Mouse (Mus musculus) liver, postnatal 0 days (tissue): Measurements from ENCODE around the gene Pde4d. TPM values are rescaled to one million over a fixed set of nuclear protein-coding genes. Genes with fewer than 3 reads are reported as not detected.

ENCODE experiments used
- ATAC-seq: fragments of 200-750 bp; cut with Nextera tagmentation; 2 replicates; pipeline ENCODE4 v1.8.0; 2017; ENCODE audit warnings: mild to moderate bottlenecking, moderate library complexity
- DNase-seq: peaks from one replicate; pipeline ENCODE4 v3.0.0-alpha.2; 2016
- H3K27ac ChIP-seq: fragments of 300-500 bp; sonication (generic); 2 replicates; pipeline ENCODE4 v1.5.1; 2014; ENCODE audit warnings: antibody characterized with exemption, moderate library complexity, mild to moderate bottlenecking, low read depth
- H3K27me3 ChIP-seq: fragments of 300-500 bp; sonication (generic); 2 replicates; pipeline ENCODE4 v1.6.1; 2014; ENCODE audit warnings: low read length, control low read depth, mixed read lengths; ENCODE audit not compliant: insufficient read depth
- H3K36me3 ChIP-seq: fragments of 300-500 bp; sonication (generic); replicated peaks from 2 replicates; pipeline ENCODE4 v1.6.1; 2014; ENCODE audit warnings: mild to moderate bottlenecking, control low read depth, low read length, moderate library complexity, mixed read lengths; ENCODE audit not compliant: insufficient read depth
- H3K4me1 ChIP-seq: fragments of 300-500 bp; sonication (generic); 2 replicates; pipeline ENCODE4 v1.6.1; 2014; ENCODE audit warnings: antibody characterized with exemption, mild to moderate bottlenecking, control low read depth; ENCODE audit not compliant: insufficient read depth
- H3K4me2 ChIP-seq: fragments of 300-500 bp; sonication (generic); 2 replicates; pipeline ENCODE4 v1.6.1; 2014; ENCODE audit warnings: low read depth, mild to moderate bottlenecking, low read length, moderate library complexity, mixed read lengths
- H3K4me3 ChIP-seq: fragments of 300-500 bp; sonication (generic); 2 replicates; pipeline ENCODE4 v1.5.1; 2014; ENCODE audit warnings: low read depth, low read length
- H3K9ac ChIP-seq: fragments of 300-500 bp; sonication (generic); replicated peaks from 2 replicates; pipeline ENCODE4 v1.6.1; 2014; ENCODE audit warnings: mild to moderate bottlenecking, moderate library complexity
- H3K9me3 ChIP-seq: fragments of 300-500 bp; sonication (generic); 2 replicates; pipeline ENCODE4 v1.6.1; 2016; ENCODE audit warnings: mild to moderate bottlenecking, control low read depth, low read length, mixed read lengths
- CTCF ChIP-seq: sonication (generic); IDR thresholded peaks from 2 replicates; pipeline ENCODE4 v1.5.1; 2016; ENCODE audit warnings: antibody characterized with exemption, low read depth
- EP300 ChIP-seq: IDR thresholded peaks from 2 replicates; pipeline ENCODE4 v1.6.1; 2016; ENCODE audit warnings: antibody characterized with exemption, low read depth, mild to moderate bottlenecking
- WGBS: fragments of 180-500 bp; shearing (Covaris S2); extraction: QIAGEN DNeasy Blood & Tissue Kit; methylation state at CpG from one replicate; pipeline ENCODE4 v1.1.7; 2014; ENCODE audit not compliant: insufficient replicate concordance; 5-methylcytosine and 5-hydroxymethylcytosine counted together
- polyA plus RNA-seq: library from polyadenylated mRNA; unstranded; fragments of >200 nt; fragmentation: Nextera tagmentation; extraction: Ambion mirVana; gene quantifications from 2 replicates; pipeline ENCODE4 v1.2.1, GENCODE M21; 2015

Gene Pde4d
- polyA plus RNA-seq, 1 experiment from 2014 or later, result 6.1 TPM

GRCm38 (mm10) chr13:109236047-109236446, 786.3 kb downstream of the Pde4d start:
- no peak overlapping the region; the same call in 1 of the 2 replicates for H3K27ac ChIP-seq
- ATAC-seq, result peak; percentile 43; the same call in 1 of the 2 replicates
- no peak overlapping the region for H3K4me2 ChIP-seq

GRCm38 (mm10) chr13:109238670-109239069, 788.9 kb downstream of the Pde4d start:
- no peak overlapping the region for H3K9ac ChIP-seq

More at GRCm38 (mm10) chr13:109236047-109236446, 786.3 kb downstream of the Pde4d start:
- Histone ChIP-seq H3K4me1 (peaks cover 12% of the 10 kb centered on the region), H3K4me3 (no peak overlapping the region), H3K36me3 (no peaks in the 10 kb centered on the region), H3K9me3 (no peaks in the 10 kb centered on the region), H3K27me3 (no peaks in the 10 kb centered on the region), H3K9ac (no peak overlapping the region)
- TF ChIP-seq CTCF (no peak), EP300 (no peak)
- WGBS, result 63% methylated on average over 4 of the region's 4 CpGs
- no peak for DNase-seq

GRCm38 (mm10) chr13:109239296-109239695, 789.5 kb downstream of the Pde4d start:
- Histone ChIP-seq H3K27me3 (no peaks in the 10 kb centered on the region), H3K9me3 (no peaks in the 10 kb centered on the region), H3K4me2 (peak overlapping the region; percentile 44), H3K27ac (no peak overlapping the region), H3K9ac (no peak overlapping the region), H3K4me1 (peaks cover 5% of the 10 kb centered on the region), H3K4me3 (no peak overlapping the region), H3K36me3 (no peaks in the 10 kb centered on the region)
- DNase-seq (peak; percentile 40), ATAC-seq (peak; percentile 67)
- WGBS, result 28% methylated on average over 11 of the region's 11 CpGs
- TF ChIP-seq CTCF, result no peak
- peak; percentile 37; the same call in 1 of the 2 replicates for TF ChIP-seq EP300

More at GRCm38 (mm10) chr13:109238670-109239069, 788.9 kb downstream of the Pde4d start:
- 31% methylated on average over 4 of the region's 4 CpGs for WGBS
- H3K4me3 ChIP-seq, result no peak overlapping the region
- ATAC-seq (no peak), DNase-seq (no peak)
- H3K9me3 ChIP-seq, result no peaks in the 10 kb centered on the region
- no peak overlapping the region for H3K27ac ChIP-seq
- no peaks in the 10 kb centered on the region for H3K36me3 ChIP-seq
- TF ChIP-seq EP300 (no peak), CTCF (no peak)
- peaks cover 6% of the 10 kb centered on the region for H3K4me1 ChIP-seq
- no peak overlapping the region for H3K4me2 ChIP-seq
- no peaks in the 10 kb centered on the region for H3K27me3 ChIP-seq

- no peaks in the 10 kb centered on the region for H3K9me3 ChIP-seq
- no peak overlapping the region for H3K27ac ChIP-seq
- ATAC-seq (no peak), DNase-seq (no peak)
- no peak overlapping the region for H3K4me2 ChIP-seq
- H3K27me3 ChIP-seq, result no peaks in the 10 kb centered on the region
- H3K36me3 ChIP-seq, result no peaks in the 10 kb centered on the region
- no peak overlapping the region for H3K4me3 ChIP-seq
- no peak overlapping the region for H3K9ac ChIP-seq
- WGBS, result 78% methylated on average over 9 of the region's 9 CpGs
- no peaks in the 10 kb centered on the region for H3K4me1 ChIP-seq
- TF ChIP-seq CTCF (no peak), EP300 (no peak)
Measured at GRCm38 (mm10) chr13:109242456-109243050, 792.8 kb downstream of the Pde4d start.

GRCm38 (mm10) chr13:109243160-109243559, 793.4 kb downstream of the Pde4d start:
- H3K27ac ChIP-seq, result no peak overlapping the region
- H3K4me3 ChIP-seq, result no peak overlapping the region
- H3K4me1 ChIP-seq, result no peaks in the 10 kb centered on the region
- DNase-seq (no peak), ATAC-seq (no peak)
- 47% methylated on average over 3 of the region's 3 CpGs for WGBS
- H3K4me2 ChIP-seq, result no peak overlapping the region
- no peak for TF ChIP-seq CTCF
- TF ChIP-seq EP300, result no peak
- H3K9ac ChIP-seq, result no peak overlapping the region
- no peaks in the 10 kb centered on the region for H3K9me3 ChIP-seq
- no peaks in the 10 kb centered on the region for H3K27me3 ChIP-seq
- H3K36me3 ChIP-seq, result no peaks in the 10 kb centered on the region

- DNase-seq, result no peak
- TF ChIP-seq EP300, result no peak
- no peak for TF ChIP-seq CTCF
- H3K27me3 ChIP-seq, result no peaks in the 10 kb centered on the region
- H3K36me3 ChIP-seq, result no peaks in the 10 kb centered on the region
- H3K4me2 ChIP-seq, result no peak overlapping the region
- H3K4me1 ChIP-seq, result no peaks in the 10 kb centered on the region
- H3K9ac ChIP-seq, result no peak overlapping the region
- WGBS, result 49% methylated on average over 4 of the region's 4 CpGs
- no peak overlapping the region for H3K4me3 ChIP-seq
- ATAC-seq, result peak; percentile 66
- no peaks in the 10 kb centered on the region for H3K9me3 ChIP-seq
- H3K27ac ChIP-seq, result no peak overlapping the region
Measured at GRCm38 (mm10) chr13:109247061-109247460, 797.3 kb downstream of the Pde4d start.
